Mouse (Mus musculus) WW6 (cell line): ENCODE measurements around the gene Gm21188.
"Not testable (repeated sequence)": the region's sequence is repeated elsewhere in the genome, so short reads cannot be mapped to it uniquely, and the experiment has no call there.

Source experiments
- DNase-seq: peaks from one replicate; pipeline ENCODE4 v3.0.0-alpha.2; 2013; ENCODE audit warnings: low read depth, low spot score

Gm21188 gene

GRCm38 (mm10) chr13:120052085-120052484 is at the start of gene Gm21188:
TSS of gene Gm21188 (minus strand) at chr13:120052194.
- not testable (repeated sequence) for DNase-seq

- DNase-seq: not testable (repeated sequence)
Measured at GRCm38 (mm10) chr13:120099327-120099726, 47.3 kb upstream of the Gm21188 start.

- DNase-seq: not testable (repeated sequence)
Measured at GRCm38 (mm10) chr13:120096938-120097256, 44.9 kb upstream of the Gm21188 start.

GRCm38 (mm10) chr13:120096241-120096937 is 44.4 kb upstream of the Gm21188 start:
- not testable (repeated sequence) for DNase-seq

GRCm38 (mm10) chr13:120092950-120093349 is 41.0 kb upstream of the Gm21188 start:
- DNase-seq: not testable (repeated sequence)

GRCm38 (mm10) chr13:120079644-120080043 is 27.6 kb upstream of the Gm21188 start:
- DNase-seq: not testable (repeated sequence)

- not testable (repeated sequence) for DNase-seq
Measured at GRCm38 (mm10) chr13:120070878-120071277, 18.9 kb upstream of the Gm21188 start.

GRCm38 (mm10) chr13:120070012-120070598 is 18.1 kb upstream of the Gm21188 start:
- DNase-seq: not testable (repeated sequence)

GRCm38 (mm10) chr13:120063439-120064089 is 11.6 kb upstream of the Gm21188 start:
- DNase-seq: not testable (repeated sequence)

- DNase-seq: not testable (repeated sequence)
Measured at GRCm38 (mm10) chr13:120062903-120063302, 10.9 kb upstream of the Gm21188 start.

- DNase-seq: not testable (repeated sequence)
Measured at GRCm38 (mm10) chr13:120048608-120049007, 3.4 kb downstream of the Gm21188 start.

- DNase-seq: not testable (repeated sequence)
Measured at GRCm38 (mm10) chr13:120048186-120048585, 3.8 kb downstream of the Gm21188 start.

- not testable (repeated sequence) for DNase-seq
Measured at GRCm38 (mm10) chr13:120046422-120047209, 5.4 kb downstream of the Gm21188 start.

- not testable (repeated sequence) for DNase-seq
Measured at GRCm38 (mm10) chr13:120041145-120041544, 10.8 kb downstream of the Gm21188 start.

- DNase-seq: not testable (repeated sequence)
Measured at GRCm38 (mm10) chr13:120037881-120038280, 14.1 kb downstream of the Gm21188 start.

- not testable (repeated sequence) for DNase-seq
Measured at GRCm38 (mm10) chr13:120036577-120037115, 15.3 kb downstream of the Gm21188 start.

- DNase-seq: not testable (repeated sequence)
Measured at GRCm38 (mm10) chr13:120035151-120035550, 16.8 kb downstream of the Gm21188 start.

GRCm38 (mm10) chr13:120034637-120035036 is 17.4 kb downstream of the Gm21188 start:
- DNase-seq: not testable (repeated sequence)

- not testable (repeated sequence) for DNase-seq
Measured at GRCm38 (mm10) chr13:120033516-120034190, 18.3 kb downstream of the Gm21188 start.

- not testable (repeated sequence) for DNase-seq
Measured at GRCm38 (mm10) chr13:120031676-120032075, 20.3 kb downstream of the Gm21188 start.

GRCm38 (mm10) chr13:120027368-120027767 is 24.6 kb downstream of the Gm21188 start:
- DNase-seq: not testable (repeated sequence)
